Mouse (Mus musculus) adrenal gland, adult 18-20 months (tissue): ENCODE measurements around the gene Nfkb2. TPM values are rescaled to one million over a fixed set of nuclear protein-coding genes. Genes with fewer than 3 reads are reported as not detected.

ENCODE experiments used
- DNase-seq, 2 experiments: peaks; one replicate each; pipeline ENCODE4 v3.0.0; 2021 to 2022; ENCODE audit warnings: low spot score in 2 of 2
- total RNA-seq, 2 experiments: library from RNA; stranded (reverse); gene quantifications; 1 replicate in 1 of 2; 2 replicates in 1 of 2; pipeline ENCODE4 v1.2.3; 2021

Gene Nfkb2
- total RNA-seq, 2 experiments from 2014 or later = 40.4 to 42.8 TPM

DNA sequence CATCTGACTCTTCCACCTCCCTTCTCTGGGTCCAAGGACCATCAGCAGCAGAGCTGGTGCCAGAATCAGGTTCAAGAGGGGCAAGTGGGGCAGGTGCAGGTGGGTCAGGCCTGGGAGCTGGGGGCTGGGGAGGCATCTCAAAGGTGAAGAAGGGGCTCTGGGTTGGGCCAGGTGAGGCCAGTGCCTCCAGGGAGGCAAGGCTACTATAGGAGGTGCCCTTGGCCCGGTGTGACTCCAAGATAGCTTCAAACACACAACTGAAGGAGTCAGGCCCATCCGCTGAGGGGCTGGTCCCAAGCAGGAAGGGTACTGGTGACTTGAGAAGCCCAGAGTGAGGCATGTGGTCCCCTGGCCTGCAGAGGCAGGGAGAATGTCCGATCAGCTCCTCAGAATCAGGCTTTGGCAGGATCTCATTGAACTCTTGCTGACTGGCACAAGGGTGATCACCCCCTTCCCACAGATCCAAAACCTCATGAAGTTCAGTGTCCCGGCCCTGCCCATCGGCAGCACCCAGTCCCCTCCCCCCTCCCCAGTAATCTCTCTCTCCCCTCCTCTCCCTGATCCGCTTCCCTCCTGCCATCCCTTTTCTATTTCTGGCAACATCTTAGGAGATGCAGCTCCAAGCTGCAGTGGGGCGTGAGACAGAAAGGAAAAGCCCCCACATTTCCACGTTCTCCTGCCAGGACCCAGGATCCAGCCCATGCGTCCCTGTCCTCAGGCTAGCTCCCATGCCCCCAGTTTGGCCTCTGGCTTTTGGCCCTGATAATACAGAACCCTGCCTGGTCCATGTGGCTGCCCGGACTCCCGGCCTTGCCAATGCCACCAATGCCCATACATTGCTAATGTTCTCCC lies 18.2 kb downstream of the Nfkb2 start:
- DNase-seq = no peak

GRCm38 (mm10) chr19:46322996-46323572 lies 19.0 kb downstream of the Nfkb2 start:
- DNase-seq = no peak

DNA sequence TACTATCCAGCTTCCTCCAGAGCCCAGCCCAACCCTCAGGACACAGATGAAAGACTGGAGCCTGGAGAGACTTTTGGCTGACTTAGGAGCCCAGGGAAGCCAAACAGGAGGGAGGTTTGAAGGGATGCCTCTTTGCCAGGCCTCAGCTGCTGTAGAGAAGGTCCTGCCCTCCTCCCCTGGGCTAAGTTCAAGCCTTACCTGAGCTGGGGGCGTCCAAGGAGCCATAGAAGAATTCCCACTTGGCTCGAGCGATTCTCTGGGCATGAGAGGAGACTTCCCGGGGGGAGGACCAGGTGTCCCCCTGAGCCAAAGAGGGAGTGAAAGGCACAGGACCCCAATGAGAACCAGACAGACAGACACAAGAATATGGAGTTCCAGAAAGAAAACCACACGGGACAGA lies 19.6 kb downstream of the Nfkb2 start:
- no peak for DNase-seq

DNA sequence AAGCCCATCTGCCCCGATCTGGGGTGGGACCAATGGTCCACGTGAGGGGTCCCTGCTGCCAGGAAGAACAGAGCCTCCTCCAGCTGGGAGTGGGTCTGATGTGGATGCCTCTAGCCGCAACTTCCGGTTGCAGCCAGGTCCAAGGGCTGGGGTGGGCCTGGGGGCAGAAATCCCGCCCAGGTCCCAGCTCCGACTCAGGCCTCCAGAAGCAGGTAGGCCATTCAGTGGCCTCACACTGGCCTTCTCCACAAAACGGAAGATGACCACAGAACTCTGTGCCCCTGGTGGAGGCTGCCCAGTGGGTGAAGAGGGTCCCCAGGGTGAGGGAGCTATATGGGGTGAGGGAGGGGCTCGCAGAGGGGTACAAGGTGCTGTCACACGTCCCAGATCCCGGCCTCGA lies 20.2 kb downstream of the Nfkb2 start:
- no peak for DNase-seq

DNA sequence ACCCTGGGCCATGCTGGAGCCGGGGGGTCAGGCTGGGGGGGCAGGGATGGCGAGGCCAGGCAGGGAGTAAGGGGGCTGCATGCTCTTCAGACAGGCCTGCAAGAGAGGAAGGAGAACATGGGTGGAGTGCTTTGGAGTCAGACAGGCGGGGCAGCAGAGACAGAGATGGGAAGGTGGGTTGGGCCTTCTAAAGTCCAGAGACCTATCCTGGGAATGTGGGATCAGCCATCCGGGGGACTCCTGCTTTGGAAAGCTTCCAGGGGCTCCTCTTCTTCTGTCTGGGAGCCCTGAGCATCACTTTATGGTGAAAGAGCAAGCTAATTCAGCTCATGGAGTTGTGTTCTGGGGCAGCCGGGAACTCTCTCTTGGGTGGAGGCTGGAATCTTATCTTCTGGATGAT lies 20.8 kb downstream of the Nfkb2 start:
- DNase-seq = no peak

DNA sequence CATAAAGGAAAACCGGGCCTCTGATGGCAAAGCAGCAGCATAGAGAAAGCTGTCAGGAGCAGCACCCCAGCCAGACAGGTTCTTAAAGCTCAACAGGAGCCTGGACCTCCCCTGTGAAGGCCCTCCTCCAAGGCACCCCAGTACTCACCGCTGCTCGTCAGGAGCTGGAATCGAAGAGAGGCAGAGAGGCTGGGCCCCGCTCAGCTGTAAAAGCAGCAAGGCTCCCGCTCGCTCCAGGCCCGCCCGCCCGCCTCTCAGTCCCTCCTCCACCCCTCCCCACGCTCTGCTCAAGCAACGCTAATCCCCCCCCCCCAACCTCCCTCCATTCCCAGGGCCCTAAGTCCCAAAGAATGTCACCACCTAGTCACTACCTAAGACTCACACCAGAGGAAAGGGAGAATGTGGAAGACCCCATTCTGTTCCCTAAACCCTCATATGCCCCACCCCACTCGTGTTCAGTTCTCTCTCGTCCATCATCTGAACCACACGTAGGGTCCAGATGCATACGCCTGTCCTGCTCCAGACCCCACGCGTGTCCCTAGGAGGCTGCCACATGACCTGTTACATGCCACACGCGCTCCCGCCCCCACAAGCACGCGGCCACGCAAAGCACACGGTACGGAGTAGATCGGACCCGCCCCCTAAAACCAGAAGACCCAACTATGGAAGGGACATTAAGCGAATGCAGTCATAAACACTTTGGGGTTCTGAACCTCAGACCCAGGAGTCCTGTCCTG lies 22.1 kb downstream of the Nfkb2 start:
- no peak for DNase-seq

DNA sequence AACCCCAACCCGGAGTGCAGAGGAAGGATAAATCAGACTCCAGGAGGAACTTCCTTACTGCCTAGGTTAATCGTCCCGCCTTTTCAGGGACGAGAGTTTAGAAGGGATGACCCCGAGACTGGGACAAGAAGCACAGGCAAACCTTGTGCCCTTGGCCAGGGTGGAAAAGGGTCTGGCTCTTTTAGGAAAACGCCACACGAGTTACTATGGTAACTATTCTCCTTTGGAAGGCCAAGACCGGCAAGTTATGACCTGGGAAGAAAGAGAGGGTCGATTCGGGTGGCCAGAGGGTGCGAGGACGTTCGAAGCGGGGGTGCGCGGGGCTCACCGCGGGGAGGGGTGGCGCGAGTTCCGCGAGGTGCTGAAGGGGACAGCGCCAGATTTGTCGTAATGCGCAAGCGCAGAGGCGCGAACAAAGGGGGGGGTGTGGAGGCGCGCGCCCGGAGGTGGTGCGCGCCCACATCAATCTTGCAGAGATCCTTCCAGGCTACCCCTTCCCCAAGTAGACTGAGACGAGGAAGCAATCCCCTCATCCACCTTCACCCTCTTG lies 22.7 kb downstream of the Nfkb2 start, which contains the start of gene Psd:
Gene Psd, minus strand, starts transcription at position 401 of the 550 bp plus-strand sequence.
- DNase-seq = peak; percentile 64 to 69

GRCm38 (mm10) chr19:46327531-46328064 lies 23.5 kb downstream of the Nfkb2 start:
- DNase-seq = no peak

DNA sequence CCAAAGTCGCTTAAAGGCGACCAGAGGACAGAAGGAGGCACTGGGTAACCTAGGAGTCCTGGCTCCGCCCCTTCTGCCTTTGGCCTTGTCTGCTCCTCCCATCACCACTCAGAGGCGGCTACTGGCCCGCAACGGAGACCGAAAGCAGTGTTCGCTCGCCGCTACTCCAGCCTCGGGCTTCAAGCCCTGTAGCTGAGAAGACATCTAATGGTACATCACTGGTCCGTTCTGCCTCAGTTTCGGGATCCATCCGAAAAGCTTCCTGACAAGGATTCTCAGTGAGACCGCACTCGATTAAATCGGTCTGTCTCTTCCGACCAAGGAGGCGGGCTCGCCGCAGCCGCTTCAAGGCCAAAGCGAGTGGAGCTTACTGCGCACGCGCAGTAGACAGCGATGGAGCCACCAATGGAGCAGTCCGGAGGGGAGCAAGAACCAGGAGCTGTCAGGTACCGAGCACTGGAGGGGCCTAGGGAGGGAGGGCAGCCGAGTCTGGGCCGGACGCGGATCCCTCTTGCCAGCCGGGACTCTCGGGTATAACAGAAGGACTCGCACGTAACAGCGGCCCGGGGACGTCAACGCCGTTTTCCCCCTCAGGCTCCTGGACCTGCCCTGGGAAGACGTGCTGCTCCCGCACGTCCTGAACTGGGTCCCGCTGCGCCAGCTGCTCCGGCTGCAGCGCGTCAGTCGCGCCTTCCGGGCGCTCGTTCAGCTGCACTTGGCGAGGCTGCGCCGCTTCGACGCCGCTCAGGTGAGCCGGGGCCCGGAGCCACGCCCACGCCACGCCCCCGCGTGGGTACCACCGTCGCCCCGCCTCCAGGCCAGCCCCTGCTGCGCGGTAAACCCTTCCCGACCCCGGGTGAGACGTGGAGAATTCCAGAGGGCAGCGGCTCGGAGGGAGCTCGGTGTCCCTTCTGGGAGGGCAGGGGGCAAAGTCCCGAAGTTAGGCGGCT lies 24.2 kb downstream of the Nfkb2 start, which contains the start of gene Fbxl15:
Gene Fbxl15, plus strand, starts transcription at position 104 of the 950 bp plus-strand sequence.
- DNase-seq = peak; percentile 88 to 90

- DNase-seq = peak in 1 of 2 experiments; percentile 32
Observed at GRCm38 (mm10) chr19:46329031-46329641, 25.0 kb downstream of the Nfkb2 start.

DNA sequence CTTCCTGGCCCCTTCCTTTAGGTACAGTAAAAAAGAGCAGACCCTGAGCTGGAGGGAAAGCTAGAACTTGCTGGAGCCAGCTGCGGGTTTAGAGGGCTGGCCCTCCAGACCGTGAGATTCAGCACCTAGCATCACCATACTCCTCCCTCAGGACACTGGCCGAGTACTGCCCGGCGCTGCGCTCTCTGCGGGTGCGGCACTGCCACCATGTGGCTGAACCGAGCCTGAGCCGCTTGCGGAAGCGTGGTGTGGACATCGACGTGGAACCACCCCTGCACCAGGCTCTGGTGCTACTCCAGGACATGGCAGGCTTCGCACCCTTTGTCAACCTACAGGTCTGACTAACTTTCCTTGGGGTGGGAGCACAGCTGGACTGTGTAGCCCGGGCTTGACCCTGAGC lies 25.8 kb downstream of the Nfkb2 start:
- peak; percentile 83 to 85 for DNase-seq

GRCm38 (mm10) chr19:46330696-46331095 lies 26.6 kb downstream of the Nfkb2 start:
- DNase-seq = no peak

- DNase-seq = no peak
Observed at GRCm38 (mm10) chr19:46331326-46331725, 27.2 kb downstream of the Nfkb2 start.

DNA sequence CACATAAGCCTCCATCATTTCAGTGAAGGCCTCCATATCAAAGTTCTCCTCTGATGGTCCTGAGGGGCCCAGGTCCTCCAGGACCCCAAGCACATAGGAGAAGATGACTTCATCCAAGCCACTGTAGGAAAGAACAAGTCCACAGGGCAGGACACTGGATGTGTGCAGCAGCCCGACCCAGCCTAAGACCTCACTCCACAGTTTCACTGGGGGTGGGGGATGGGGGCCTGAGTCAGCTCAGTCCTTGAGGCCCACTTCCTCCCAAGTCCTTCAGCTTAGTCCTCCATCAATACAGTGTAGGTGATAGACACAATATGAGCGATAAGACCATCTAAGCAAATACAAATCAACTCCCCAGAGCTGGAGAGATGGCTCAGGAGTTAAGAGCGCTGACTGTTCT lies 27.8 kb downstream of the Nfkb2 start:
- DNase-seq = no peak

- no peak for DNase-seq
Observed at GRCm38 (mm10) chr19:46332721-46333339, 28.7 kb downstream of the Nfkb2 start.

GRCm38 (mm10) chr19:46333906-46334305 lies 29.8 kb downstream of the Nfkb2 start:
- no peak for DNase-seq

DNA sequence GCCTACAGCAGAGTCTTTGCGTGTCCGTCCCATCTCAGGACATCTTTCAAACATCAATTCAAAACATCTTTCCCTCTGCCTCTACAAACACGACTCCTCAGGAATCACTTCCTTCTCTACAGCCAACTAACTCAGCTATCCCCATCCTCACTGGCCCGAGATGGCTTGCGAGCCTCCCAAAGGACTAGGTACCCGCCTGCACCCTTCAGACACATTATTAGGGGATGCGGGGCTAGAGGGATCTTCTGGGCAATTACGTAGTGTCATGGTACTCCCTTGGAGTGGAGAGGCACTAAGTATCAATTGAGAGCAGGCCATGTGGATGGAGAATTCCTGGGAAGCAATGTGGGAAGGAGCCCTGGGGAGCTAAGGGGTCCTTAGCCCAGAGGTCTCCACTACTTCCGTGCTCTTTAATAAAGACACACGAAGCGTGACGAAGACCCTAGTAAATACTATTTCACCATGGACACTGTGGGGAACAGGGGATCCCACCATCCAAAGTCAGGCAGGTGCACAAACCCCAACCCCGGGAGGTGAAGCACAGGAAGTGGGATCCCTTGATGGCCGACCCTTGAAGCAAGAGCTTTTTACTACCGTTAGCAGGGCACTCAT lies 33.7 kb downstream of the Nfkb2 start:
- no peak for DNase-seq

DNA sequence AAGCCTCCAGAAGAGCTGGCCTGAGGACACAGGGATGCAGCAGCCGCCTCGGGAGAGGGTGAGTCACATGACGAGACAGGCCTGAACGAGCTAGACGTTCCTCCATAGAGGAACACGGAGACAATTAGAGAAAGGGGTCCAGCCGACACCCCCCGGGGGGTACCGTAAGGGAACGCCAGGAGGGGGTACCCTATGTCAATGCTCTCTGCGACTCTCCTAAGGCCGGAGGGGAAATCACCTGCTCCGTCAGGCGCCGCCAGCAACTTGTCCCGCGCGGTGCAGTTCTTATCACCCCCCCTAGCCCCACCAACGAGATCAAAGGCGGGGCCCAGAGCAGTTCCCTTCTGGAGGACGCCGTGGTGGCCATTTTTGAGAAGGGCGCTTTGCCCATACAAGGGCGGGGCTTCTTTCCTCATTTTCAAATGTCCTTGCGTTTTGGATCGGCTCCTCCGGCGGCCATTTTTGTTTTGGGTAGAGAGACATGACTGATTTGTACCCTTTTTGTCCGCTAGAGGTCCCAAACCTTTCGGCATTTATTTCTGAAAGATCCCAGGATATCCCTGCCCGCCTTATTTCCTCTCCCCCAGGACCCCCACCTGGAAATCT lies 34.3 kb downstream of the Nfkb2 start, which contains the start of gene Cuedc2:
Gene Cuedc2, minus strand, starts transcription at position 372 of the 606 bp plus-strand sequence.
- DNase-seq = peak; percentile 95 to 97
